Mouse (Mus musculus) heart, embryonic 13.5 days (tissue): Measurements from ENCODE around the gene Abhd6. TPM values are rescaled to one million over a fixed set of nuclear protein-coding genes. Genes with fewer than 3 reads are reported as not detected.

Source experiments
- ATAC-seq: fragments of 200-750 bp; cut with Nextera tagmentation; 2 replicates; pipeline ENCODE4 v1.8.0; 2017; ENCODE audit warnings: moderate TSS enrichment; ENCODE audit not compliant: insufficient number of reproducible peaks, low FRiP score, low TSS enrichment; ENCODE audit errors: extremely low read depth
- H3K27ac ChIP-seq: fragments of 300-500 bp; sonication (generic); replicated peaks from 2 replicates; pipeline ENCODE4 v1.5.1; 2015; ENCODE audit warnings: moderate library complexity, mild to moderate bottlenecking, inconsistent platforms
- H3K27me3 ChIP-seq: fragments of 300-500 bp; sonication (generic); replicated peaks from 2 replicates; pipeline ENCODE4 v1.6.1; 2015; ENCODE audit warnings: mild to moderate bottlenecking, inconsistent platforms
- H3K36me3 ChIP-seq: fragments of 300-500 bp; sonication (generic); 2 replicates; pipeline ENCODE4 v1.6.1; 2015; ENCODE audit warnings: mild to moderate bottlenecking, inconsistent platforms
- H3K4me1 ChIP-seq: fragments of 300-500 bp; sonication (generic); 2 replicates; pipeline ENCODE4 v1.6.1; 2015; ENCODE audit warnings: inconsistent platforms
- H3K4me2 ChIP-seq: fragments of 300-500 bp; sonication (generic); 2 replicates; pipeline ENCODE4 v1.6.1; 2015; ENCODE audit warnings: inconsistent platforms, mild to moderate bottlenecking, moderate library complexity
- H3K4me3 ChIP-seq: fragments of 300-500 bp; sonication (generic); 2 replicates; pipeline ENCODE4 v1.5.1; 2015; ENCODE audit warnings: moderate library complexity, mild to moderate bottlenecking, inconsistent platforms
- H3K9ac ChIP-seq: fragments of 300-500 bp; sonication (generic); 2 replicates; pipeline ENCODE4 v1.6.1; 2015; ENCODE audit warnings: inconsistent platforms, mild to moderate bottlenecking, moderate library complexity
- H3K9me3 ChIP-seq: fragments of 300-500 bp; sonication (generic); 2 replicates; pipeline ENCODE4 v1.6.1; 2016; ENCODE audit warnings: inconsistent platforms
- WGBS: fragments of 180-500 bp; shearing (Covaris S2); methylation state at CpG from one replicate; pipeline ENCODE4 v1.1.7; 2015; ENCODE audit warnings: mixed read lengths; 5-methylcytosine and 5-hydroxymethylcytosine counted together
- polyA plus RNA-seq: library from polyadenylated mRNA; unstranded; fragments of >200 nt; fragmentation: Nextera tagmentation; extraction: Ambion mirVana; gene quantifications from 2 replicates; pipeline ENCODE4 v1.2.1, GENCODE M21; 2015

Gene Abhd6
- polyA plus RNA-seq, 1 experiment from 2014 or later = 10.4 TPM

- H3K9ac ChIP-seq = no peak overlapping the region
- H3K36me3 ChIP-seq = no peaks in the 10 kb centered on the region
- H3K4me1 ChIP-seq = peaks cover 10% of the 10 kb centered on the region
- H3K4me2 ChIP-seq = no peak overlapping the region
- H3K27ac ChIP-seq = no peak overlapping the region
- 83% methylated on average over 8 of the region's 8 CpGs for WGBS
- no peaks in the 10 kb centered on the region; the same call in 1 of the 2 replicates for H3K27me3 ChIP-seq
- ATAC-seq = no peak
- H3K9me3 ChIP-seq = no peaks in the 10 kb centered on the region
- no peak overlapping the region for H3K4me3 ChIP-seq
Observed at GRCm38 (mm10) chr14:8063835-8064785, 61.4 kb downstream of the Abhd6 start.

- Histone ChIP-seq H3K9ac (peak within 1 kb of the TSS; percentile 89), H3K4me1 (peaks cover 15% of the 10 kb centered on the region), H3K27ac (peak within 1 kb of the TSS; percentile 96), H3K27me3 (no peaks in the 10 kb centered on the region), H3K4me3 (peak within 1 kb of the TSS; percentile 73), H3K36me3 (peaks cover 16% of the 10 kb centered on the region), H3K9me3 (no peaks in the 10 kb centered on the region), H3K4me2 (peak within 1 kb of the TSS; percentile 74)
- WGBS = under 1% methylated on average over 47 of the region's 47 CpGs
- ATAC-seq = peak; percentile 86
Observed at GRCm38 (mm10) chr14:8080165-8080679, 77.5 kb downstream of the Abhd6 start, which contains the start of gene Rpp14. Rpp14 (plus strand) TSS chr14:8080367.

GRCm38 (mm10) chr14:8080718-8081117 is 78.0 kb downstream of the Abhd6 start:
- Histone ChIP-seq H3K9me3 (no peaks in the 10 kb centered on the region), H3K9ac (peak overlapping the region; percentile 89), H3K27me3 (no peaks in the 10 kb centered on the region), H3K36me3 (peaks cover 21% of the 10 kb centered on the region), H3K4me3 (peak overlapping the region; percentile 73), H3K4me1 (peaks cover 15% of the 10 kb centered on the region), H3K4me2 (peak overlapping the region; percentile 74), H3K27ac (peak overlapping the region; percentile 96)
- 4% methylated on average over 11 of the region's 11 CpGs for WGBS
- ATAC-seq = no peak

GRCm38 (mm10) chr14:8082949-8083348 is 80.2 kb downstream of the Abhd6 start:
- Histone ChIP-seq H3K9me3 (no peaks in the 10 kb centered on the region), H3K4me2 (no peak overlapping the region), H3K27ac (no peak overlapping the region), H3K27me3 (no peaks in the 10 kb centered on the region), H3K36me3 (peaks cover 43% of the 10 kb centered on the region), H3K4me1 (peaks cover 15% of the 10 kb centered on the region), H3K4me3 (no peak overlapping the region), H3K9ac (no peak overlapping the region)
- WGBS = 82% methylated on average over 1 of the region's 1 CpGs
- no peak for ATAC-seq

GRCm38 (mm10) chr14:8089016-8089415 is 86.3 kb downstream of the Abhd6 start:
- 89% methylated on average over 2 of the region's 2 CpGs for WGBS
- H3K4me3 ChIP-seq = no peak overlapping the region
- H3K4me1 ChIP-seq = no peaks in the 10 kb centered on the region
- H3K27ac ChIP-seq = no peak overlapping the region
- no peaks in the 10 kb centered on the region for H3K9me3 ChIP-seq
- peaks cover 72% of the 10 kb centered on the region for H3K36me3 ChIP-seq
- H3K9ac ChIP-seq = no peak overlapping the region
- H3K27me3 ChIP-seq = no peaks in the 10 kb centered on the region
- no peak overlapping the region for H3K4me2 ChIP-seq
- ATAC-seq = no peak

GRCm38 (mm10) chr14:8092573-8092972 is 89.9 kb downstream of the Abhd6 start:
- Histone ChIP-seq H3K27ac (no peak overlapping the region), H3K4me3 (no peak overlapping the region), H3K4me2 (no peak overlapping the region), H3K36me3 (peaks cover 37% of the 10 kb centered on the region), H3K4me1 (peaks cover 11% of the 10 kb centered on the region), H3K9me3 (no peaks in the 10 kb centered on the region), H3K27me3 (no peaks in the 10 kb centered on the region), H3K9ac (no peak overlapping the region)
- ATAC-seq = no peak
- WGBS = 83% methylated on average over 2 of the region's 2 CpGs

GRCm38 (mm10) chr14:8093427-8093826 is 90.7 kb downstream of the Abhd6 start:
- H3K9me3 ChIP-seq = no peaks in the 10 kb centered on the region
- 50% methylated on average over 5 of the region's 5 CpGs for WGBS
- no peak overlapping the region for H3K4me2 ChIP-seq
- no peaks in the 10 kb centered on the region for H3K27me3 ChIP-seq
- H3K36me3 ChIP-seq = peaks cover 31% of the 10 kb centered on the region
- no peak overlapping the region for H3K27ac ChIP-seq
- no peak overlapping the region for H3K9ac ChIP-seq
- ATAC-seq = no peak
- H3K4me3 ChIP-seq = no peak overlapping the region
- peaks cover 13% of the 10 kb centered on the region for H3K4me1 ChIP-seq

GRCm38 (mm10) chr14:8094931-8095561 is 92.3 kb downstream of the Abhd6 start:
- H3K9me3 ChIP-seq = no peaks in the 10 kb centered on the region
- peaks cover 27% of the 10 kb centered on the region for H3K4me1 ChIP-seq
- H3K27me3 ChIP-seq = no peaks in the 10 kb centered on the region
- peak overlapping the region; percentile 54; the same call in 1 of the 2 replicates for H3K9ac ChIP-seq
- H3K27ac ChIP-seq = 0 out of 2 replicates have a peak overlapping the region, but pooled peaks have one; percentile 42
- 60% methylated on average over 3 of the region's 3 CpGs for WGBS
- no peak overlapping the region for H3K4me3 ChIP-seq
- H3K36me3 ChIP-seq = peaks cover 15% of the 10 kb centered on the region
- peak overlapping the region; percentile 17; the same call in 1 of the 2 replicates for H3K4me2 ChIP-seq
- ATAC-seq = no peak

GRCm38 (mm10) chr14:8095562-8095950 is 92.9 kb downstream of the Abhd6 start:
- Histone ChIP-seq H3K36me3 (peaks cover 10% of the 10 kb centered on the region), H3K9me3 (no peaks in the 10 kb centered on the region), H3K4me3 (no peak overlapping the region), H3K4me1 (peaks cover 29% of the 10 kb centered on the region), H3K4me2 (peak overlapping the region; percentile 17), H3K27ac (peak overlapping the region; percentile 42; the same call in 1 of the 2 replicates), H3K9ac (peak overlapping the region; percentile 54), H3K27me3 (no peaks in the 10 kb centered on the region)
- WGBS = 37% methylated on average over 7 of the region's 7 CpGs
- ATAC-seq = no peak

GRCm38 (mm10) chr14:8097978-8098686 is 95.4 kb downstream of the Abhd6 start, which contains the start of gene Pxk:
Pxk (plus strand) TSS chr14:8098211.
- Histone ChIP-seq H3K27ac (peak within 1 kb of the TSS; percentile 74), H3K4me1 (peaks cover 33% of the 10 kb centered on the region), H3K27me3 (no peaks in the 10 kb centered on the region), H3K9me3 (no peaks in the 10 kb centered on the region), H3K36me3 (peaks cover 3% of the 10 kb centered on the region; the same call in 1 of the 2 replicates), H3K9ac (peak within 1 kb of the TSS; percentile 92), H3K4me3 (peak within 1 kb of the TSS; percentile 91), H3K4me2 (peak within 1 kb of the TSS; percentile 81)
- ATAC-seq = peak; percentile 87
- under 1% methylated on average over 86 of the region's 89 CpGs for WGBS

GRCm38 (mm10) chr14:8098687-8098995 is 95.9 kb downstream of the Abhd6 start:
- 3% methylated on average over 5 of the region's 5 CpGs for WGBS
- H3K9ac ChIP-seq = peak overlapping the region; percentile 92
- ATAC-seq = no peak
- peaks cover 3% of the 10 kb centered on the region; the same call in 1 of the 2 replicates for H3K36me3 ChIP-seq
- H3K27me3 ChIP-seq = no peaks in the 10 kb centered on the region
- H3K4me2 ChIP-seq = peak overlapping the region; percentile 81
- H3K4me3 ChIP-seq = peak overlapping the region; percentile 91
- H3K27ac ChIP-seq = peak overlapping the region; percentile 74
- H3K9me3 ChIP-seq = no peaks in the 10 kb centered on the region
- peaks cover 38% of the 10 kb centered on the region for H3K4me1 ChIP-seq
